Mouse (Mus musculus): ENCODE data around the gene Dlgap4.
"Not testable (repeated sequence)": the region's sequence is repeated elsewhere in the genome, so short reads cannot be mapped to it uniquely, and the experiment has no call there.

Dlgap4 gene

DNA sequence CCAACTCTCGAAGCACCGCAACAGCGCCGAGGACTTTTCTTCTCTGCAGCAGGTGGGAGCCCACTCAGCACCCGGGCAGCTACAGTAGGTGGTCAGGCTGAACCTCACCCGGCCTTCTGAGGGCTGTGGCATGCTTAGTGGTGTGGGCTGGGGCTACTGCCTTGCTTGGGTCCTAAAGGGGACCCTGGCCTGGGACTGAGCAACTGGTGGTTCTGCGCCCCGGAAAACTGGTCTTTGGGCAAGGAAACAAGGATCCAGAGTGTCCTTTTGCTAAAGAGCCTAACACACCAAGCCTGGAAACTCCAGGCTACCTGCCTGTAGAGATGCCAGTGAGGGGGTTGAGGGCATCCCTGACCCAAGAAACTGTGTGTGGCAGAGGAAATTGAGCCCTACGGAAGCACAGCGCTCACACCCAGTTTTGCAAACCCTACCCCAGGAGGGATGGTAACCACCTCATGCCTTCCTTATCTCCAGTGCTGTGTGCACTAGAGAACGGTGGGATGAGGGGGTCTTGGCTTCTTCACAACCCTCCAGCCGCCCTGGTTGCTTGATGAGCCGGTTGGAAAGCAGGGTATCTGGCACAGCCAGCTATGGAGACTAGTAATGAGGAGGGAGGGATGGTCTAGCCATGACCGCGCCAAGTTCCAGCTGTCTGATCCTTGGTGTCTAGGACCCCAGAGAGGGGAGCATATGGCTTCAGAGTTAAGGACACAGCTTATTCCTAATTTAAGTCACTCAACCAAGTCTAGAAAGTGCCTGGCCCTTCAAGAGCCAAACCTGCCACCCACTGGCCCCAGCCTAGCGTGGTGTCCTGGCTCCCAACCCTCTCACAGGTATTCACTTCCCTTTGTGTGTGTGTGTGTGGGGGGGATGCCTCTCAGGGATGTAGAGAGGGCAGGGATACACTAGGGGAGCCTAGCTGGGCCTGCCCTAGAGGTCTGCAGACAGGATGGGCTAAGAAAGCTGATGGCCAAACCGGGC lies 162.2 kb downstream of the Dlgap4 start:
- no peak for DNase-seq (ENCODE audit: low read depth, low spot score)

DNA sequence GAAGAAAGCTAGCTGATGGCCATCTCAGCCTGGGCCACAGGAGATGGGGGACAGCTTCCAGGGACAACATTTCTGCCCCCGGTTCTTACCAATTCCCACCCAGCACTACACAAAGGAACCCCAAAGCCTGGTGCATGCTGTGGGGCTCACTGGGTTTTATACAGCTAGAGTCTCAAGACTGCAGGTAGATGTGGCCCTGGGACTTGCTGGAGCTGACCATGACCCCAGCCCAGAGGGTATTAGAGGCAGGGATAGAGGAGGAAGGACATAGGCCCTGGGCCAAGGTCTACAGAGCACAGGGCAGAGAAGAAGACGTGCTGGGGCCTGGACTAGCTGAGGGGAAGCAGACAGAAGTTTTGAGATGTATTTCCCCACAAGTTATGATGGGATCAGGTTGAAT lies 163.4 kb downstream of the Dlgap4 start:
- no peak for DNase-seq (ENCODE audit: low read depth, low spot score)

DNA sequence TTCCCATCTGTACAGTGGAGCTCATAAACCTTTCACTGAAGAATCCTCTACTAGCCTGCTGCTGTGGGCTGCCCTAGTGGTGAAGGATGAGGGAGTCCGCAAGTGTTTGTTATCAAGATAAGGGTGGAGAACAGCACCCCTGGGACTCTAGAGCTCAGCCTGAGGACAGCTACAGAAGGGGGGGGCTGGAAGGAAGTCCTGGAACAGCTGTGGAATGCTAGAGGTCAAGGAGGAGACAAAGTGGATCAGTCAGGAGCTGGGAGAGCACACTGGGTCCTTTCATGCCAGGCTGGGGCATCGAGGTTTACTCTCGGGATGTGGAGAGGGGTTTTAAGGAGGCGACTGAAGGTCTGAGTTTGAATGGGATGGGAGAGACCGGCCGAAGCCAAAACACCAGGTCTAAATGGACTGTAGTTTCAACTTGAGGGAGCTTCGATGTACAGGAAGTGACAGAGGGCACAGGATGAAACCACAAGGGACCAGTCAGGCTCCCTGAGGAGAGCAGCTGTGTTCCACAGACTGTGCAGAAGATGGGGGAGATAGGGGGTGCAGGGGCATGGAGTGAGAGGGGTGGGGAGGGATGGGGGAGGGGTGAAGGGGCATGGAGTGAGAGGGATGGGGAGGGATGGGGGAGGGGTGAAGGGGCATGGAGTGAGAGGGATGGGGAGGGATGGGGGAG lies 164.0 kb downstream of the Dlgap4 start:
- DNase-seq (ENCODE audit: low read depth, low spot score), result no peak

DNA sequence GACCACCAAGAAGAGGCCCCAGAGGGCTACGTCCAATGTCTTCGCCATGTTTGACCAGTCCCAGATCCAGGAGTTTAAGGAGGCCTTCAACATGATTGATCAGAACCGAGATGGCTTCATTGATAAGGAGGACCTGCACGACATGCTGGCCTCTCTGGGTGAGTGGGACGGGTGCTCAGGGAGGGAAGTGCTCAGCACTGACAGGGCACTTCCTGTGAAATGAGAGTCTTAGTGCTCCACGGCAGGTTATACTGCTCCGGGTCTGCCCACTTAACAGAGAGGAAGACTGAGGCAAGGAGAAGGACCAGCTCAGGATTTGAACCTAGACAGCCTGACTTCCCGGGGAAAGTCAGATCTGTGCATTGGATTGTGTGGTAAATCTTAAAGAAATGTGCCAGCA lies 165.1 kb downstream of the Dlgap4 start:
- no peak for DNase-seq (ENCODE audit: low read depth, low spot score)

DNA sequence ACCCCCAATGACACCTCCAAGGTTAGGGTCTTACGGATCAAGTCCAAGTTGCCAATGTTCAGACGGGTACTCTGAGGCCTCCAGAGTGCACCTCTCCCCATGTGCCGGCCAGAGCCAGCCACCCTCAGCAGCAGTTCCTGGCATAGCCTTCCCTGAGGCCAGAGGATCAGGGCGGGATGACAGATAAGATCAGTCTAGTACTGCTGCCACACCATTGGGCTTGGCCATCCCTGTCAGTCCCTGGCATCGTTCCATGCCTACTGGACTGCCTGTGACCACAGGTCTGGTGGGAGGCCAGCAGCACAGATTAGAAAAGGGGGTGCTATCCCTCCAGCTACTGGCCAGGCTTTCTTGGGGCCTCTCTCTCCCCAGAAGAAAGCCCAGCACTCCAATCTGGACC lies 165.5 kb downstream of the Dlgap4 start:
- DNase-seq (ENCODE audit: low read depth, low spot score), result no peak

DNA sequence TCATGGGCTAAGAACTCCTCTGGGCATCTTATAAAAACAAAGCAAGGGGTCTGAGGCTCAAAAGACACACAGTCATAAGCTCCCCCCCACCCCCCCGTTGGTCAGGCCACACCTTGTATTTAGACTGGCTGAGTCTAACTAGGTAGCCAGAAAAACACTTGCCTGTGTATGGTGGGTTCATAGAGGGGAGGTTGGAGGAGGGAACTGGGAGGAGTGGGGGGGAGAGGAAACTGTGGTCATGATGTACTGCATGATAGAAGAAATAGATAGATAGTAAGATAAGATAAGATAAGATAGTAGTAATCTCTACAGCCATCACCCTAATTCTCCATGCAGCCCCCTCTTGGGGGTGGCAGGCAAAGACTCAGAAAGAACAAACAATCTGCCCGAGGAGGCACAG lies 166.0 kb downstream of the Dlgap4 start:
- no peak for DNase-seq (ENCODE audit: low read depth, low spot score)

DNA sequence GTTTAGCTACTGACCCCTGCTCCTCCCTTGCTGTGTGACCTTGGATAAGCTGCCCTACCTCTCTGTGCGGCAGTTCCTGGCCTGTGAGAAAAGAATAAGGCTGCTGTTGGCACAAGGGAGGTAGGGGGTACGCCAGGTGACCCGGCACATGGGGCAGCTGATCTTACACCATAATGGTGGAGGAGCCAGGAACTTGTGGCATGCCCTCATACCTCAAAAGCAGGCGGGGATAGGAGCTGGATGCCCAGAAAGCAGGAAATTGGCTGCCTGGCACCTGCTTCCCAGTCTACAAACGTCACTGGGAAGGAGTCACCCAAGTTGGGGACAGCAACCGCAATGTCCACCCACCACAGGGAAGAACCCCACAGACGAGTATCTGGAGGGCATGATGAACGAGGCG lies 166.6 kb downstream of the Dlgap4 start:
- DNase-seq (ENCODE audit: low read depth, low spot score), result no peak

DNA sequence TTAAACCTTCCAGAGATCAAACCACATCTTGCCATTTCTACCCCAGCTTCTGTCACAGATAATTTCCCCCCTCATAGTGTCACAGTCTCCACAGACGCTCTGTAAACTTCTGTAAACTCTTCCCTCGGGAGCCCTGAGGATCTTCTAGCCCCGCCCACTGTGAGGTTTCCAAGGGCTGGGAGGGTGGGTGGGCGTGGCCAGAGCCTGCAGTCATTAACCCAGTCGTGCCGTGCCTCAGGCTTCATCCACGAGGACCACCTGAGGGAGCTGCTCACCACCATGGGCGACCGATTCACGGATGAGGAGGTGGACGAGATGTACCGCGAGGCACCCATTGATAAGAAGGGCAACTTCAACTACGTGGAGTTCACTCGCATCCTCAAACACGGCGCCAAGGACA lies 167.2 kb downstream of the Dlgap4 start:
- no peak for DNase-seq (ENCODE audit: low read depth, low spot score)

DNA sequence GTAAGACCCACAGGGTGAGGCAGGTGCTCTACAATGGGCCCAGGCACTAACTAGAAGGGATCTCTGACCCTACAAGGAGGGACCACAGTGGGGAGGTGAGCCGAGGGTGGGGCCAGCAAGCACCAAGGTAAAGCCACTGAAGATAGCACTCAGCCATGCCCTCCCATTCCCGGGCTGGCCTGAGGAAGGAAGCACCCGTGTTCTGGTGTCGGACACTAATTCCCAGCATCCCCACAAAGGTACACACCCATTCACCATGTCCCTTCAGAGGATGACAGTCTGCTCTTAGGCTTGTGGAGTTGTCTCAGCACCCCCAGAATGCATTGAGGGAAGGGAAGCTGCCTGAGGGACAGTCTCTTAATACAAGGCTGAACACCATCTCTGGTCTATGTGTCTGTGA lies 167.8 kb downstream of the Dlgap4 start:
- no peak for DNase-seq (ENCODE audit: low read depth, low spot score)

DNA sequence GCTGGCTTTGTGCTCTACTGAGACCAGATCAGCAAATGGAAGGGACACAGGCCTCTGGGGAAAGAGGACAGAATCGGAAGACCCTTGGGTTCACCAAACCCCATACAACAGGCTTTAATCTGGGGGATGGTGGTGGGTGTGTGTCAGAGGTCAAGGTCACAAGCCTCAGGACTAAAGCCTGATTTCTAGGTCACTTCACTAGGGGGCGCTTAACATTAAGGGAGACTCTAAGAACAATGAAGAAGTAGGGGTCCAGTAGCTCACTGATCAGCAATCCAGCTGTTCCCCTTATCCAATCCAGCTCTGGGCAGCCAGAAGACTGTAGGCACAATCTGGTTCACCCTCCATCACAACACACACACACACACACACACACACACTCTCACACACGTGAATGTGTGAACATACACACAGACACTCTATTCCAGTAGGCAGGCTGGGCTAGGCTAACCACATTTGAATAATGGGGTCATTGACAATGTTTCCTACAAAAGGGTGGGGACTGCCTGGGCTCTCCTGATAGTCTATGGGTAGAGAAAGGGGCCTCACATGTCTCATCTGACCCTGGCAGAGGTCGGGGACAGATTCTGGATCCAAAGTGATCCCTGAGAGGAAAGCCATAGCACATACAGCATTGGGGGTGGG lies 168.5 kb downstream of the Dlgap4 start:
- no peak for DNase-seq (ENCODE audit: low read depth, low spot score)

DNA sequence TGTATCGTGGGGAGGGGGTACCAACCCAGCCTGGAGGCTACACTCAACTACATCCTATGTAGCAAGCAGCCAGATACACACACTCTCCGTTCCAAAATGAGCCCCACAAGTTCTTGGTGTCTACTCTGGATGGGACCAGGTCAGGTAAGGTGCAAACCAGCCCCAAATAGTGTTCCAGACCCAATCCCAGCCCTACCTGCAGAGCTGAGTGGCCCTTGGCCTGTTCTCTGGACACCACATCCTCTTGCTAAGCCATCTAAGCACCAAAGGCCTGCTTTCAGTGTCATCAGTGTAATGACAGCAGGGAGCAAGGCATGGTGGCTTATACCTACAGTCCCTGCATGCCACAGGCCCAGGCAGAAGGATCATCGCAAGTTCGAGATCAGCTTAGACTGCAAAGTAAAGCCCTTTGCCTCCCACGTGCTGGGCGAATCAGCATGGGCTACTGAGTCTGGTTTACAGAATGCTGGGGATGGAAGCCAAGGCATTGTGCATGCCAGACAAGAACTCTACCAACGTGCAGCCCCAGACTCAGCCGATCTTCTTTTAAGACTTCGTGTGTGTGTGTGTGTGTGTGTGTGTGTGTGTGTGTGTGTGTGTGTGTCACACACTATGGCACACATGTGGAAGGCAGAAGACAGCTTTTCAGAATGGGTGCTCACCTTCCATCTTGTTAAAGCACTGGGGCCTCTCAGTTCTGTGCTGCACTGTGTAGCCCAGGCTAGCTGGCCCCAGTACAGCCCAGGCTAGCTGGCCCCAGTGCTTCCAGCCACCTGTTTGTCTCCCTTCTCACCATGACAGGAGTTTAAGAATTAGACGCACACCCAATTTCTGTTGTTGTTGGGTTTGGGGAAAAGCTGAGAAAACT lies 169.2 kb downstream of the Dlgap4 start:
- DNase-seq (ENCODE audit: low read depth, low spot score), result no peak

DNA sequence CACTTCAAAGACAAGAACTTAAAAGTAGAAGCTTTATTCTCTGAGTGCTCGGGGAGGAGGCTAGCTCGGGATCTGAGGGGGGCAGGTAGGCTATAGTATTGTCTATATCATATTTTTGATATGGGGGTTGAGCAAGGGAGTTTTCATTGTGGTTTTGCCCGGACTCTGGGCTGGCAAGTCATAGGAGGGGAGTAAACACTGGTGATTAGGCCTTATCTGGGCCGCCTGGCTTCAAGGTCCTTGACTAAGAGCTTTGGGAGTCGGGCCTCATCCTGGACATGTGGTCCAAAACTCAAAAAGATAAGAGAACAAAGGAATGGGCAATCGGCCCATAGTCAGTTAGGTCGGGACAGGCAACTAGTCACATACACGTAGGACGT lies 169.8 kb downstream of the Dlgap4 start:
- no peak for DNase-seq (ENCODE audit: low read depth, low spot score)

DNA sequence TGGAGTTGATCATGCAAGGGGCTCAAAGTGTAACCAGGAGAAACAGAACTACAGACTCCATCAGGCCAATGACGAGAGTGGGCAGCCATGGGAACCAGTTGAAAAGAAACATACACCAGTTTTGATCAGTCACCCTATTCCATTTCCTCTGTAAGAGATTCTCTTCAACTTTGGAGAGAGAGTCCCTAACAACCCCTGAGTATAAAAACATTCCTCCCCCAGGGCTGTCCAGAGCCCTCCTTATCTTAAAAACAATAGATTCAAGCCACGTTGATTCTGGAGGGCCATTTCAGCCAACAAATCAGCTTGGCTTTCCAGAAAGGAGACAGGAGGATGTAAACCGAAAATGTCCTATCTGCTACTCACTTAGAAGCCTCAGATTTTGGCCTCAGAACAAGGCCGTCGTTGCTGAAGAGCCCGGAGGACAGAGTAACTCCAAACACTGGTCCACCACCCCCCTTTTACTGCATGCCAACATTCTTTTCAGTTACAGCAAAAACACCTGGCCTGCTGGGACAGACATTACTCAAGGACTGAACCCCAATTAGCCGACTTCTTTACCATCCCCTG lies 170.6 kb downstream of the Dlgap4 start:
- DNase-seq (ENCODE audit: low read depth, low spot score), result no peak

DNA sequence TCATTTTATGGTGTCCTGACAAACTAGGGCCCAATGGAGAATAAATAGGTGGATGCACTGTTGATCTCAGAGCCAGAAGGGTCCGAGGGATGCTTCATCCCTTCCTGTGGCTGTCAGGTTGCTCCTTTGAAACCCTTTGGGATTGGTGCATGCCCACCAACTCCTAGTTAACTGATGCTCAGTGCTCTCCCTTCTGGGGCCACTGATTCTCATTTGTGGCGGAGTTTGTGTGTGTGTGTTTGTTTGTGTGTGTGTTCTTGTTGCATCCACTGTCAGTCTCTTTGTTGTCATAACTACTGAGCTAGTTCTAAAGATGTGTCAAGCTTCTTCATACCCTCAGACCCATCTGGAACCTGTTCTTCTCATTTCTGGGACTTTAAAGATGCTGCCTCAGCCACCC lies 171.4 kb downstream of the Dlgap4 start:
- no peak for DNase-seq (ENCODE audit: low read depth, low spot score)

DNA sequence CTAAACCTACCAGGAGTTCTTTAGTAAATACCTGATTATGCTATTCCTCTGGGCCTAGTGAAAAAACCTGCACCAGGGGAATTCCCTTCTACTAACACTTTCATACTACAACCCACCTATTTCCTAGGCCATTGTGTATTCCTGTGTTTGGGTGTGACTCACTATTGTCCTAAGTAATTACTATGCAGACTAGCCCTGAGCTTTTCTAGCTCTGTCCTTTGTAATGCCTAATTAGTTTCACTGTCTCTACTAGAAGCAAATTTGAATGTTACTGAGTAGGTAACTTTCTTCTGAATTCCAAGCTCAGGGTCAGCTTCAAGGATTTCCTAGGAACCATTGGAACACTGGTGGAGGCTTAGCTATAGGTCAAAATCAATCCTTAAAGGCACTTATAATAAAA lies 172.9 kb downstream of the Dlgap4 start:
- not testable (repeated sequence) for DNase-seq (ENCODE audit: low read depth, low spot score)

DNA sequence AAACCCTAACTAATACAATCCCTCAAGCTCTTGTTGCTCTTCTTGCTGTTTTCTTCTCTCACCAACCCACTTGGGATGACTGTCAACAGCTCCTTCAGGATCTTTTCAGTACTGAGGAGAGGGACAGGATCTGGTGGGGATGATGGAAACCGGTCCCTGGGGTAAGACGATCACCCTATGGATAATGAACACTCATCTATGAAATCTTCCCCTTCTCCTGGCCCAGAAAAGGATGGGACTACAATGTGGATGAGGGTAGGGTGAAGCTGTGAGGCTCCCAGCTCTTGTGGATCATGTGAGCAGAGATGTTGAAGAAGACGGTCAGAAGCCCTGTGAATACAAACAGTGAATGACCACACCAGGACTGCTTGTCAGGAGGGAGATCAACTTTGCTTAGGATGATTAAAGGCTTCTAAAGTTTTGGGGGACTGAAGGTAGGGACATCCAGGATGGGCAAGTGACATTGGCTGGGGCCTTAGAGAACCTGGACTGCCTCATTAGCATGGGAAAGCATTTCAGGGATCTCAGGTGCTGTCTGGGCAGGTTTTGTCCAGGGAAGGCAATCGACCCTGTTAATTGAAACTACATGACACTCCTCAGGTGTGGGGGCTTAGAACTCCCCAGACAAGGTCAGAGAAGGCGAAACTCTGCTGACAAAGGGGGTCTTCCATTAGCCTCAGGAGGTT lies 173.7 kb downstream of the Dlgap4 start:
- no peak for DNase-seq (ENCODE audit: low read depth, low spot score)

DNA sequence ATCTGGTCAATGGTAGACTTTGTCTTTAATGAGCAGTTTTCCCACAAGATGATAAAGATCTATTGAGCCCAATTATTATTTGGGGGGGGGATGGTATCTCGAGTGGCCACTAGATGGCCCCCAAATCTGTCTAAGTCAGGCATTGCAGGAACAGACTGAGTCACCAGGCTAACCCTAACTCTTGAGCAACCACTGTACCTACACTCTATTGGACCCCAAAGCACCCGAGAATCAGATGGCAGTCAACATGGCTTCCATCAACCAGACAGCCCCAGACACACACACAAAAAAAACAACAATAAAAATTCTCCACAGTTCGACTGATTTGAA lies 174.2 kb downstream of the Dlgap4 start:
- DNase-seq (ENCODE audit: low read depth, low spot score), result no peak

DNA sequence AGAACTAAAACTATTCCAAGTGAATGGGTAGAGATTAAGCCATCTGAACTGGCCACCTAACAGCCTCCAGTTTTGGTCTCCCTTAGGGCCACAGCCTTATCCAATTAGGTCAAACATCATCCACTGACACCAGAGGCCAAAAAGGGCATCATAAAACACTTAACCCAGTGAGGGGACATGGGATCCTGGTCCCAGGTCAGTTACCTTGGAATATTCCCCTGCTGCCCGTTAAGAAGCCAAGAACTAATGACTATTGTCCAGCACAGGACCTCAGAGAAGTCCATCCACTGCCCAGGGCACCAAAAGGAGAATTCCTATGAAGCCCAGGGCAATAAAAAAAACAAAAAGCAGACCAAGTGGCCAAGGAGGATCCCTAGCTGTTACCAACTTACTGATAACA lies 175.3 kb downstream of the Dlgap4 start:
- DNase-seq (ENCODE audit: low read depth, low spot score), result no peak

DNA sequence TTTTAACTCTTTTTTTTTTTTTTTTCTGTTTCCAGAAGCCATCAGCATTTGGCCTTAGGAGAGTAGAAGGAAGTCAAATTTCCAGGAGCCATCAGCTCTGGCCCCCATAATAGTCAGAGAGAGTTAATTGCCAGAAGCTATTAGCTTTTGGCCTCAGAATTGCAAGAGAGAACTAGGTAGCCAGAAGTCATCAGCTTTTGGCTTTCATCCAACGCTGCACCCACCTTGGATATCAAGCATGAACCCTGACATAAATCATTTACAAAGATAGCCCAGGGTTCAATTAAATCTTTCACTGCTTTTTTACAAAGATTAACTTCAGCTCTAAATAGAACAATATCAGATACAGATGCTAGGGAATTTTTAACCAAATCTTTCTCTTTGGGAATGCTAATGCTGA lies 185.0 kb downstream of the Dlgap4 start:
- DNase-seq (ENCODE audit: low read depth, low spot score), result no peak

DNA sequence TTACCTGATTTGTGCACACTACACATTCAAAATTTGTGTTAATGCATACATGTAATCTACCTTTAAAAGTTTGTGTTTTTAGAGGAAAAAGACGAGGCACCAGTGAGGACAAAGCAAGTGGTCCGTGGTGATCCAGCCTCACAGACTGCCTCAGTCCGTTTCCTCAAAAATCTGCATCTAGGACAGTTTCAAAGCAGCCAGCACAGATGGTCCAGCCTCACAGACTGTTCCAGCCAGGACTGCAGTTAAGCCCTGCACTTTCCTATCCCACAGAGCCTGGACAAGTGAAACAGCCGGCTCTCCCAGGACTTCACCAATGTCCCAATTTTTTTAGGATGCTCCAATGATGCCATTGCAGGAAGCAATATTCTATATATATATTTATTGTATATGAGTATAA lies 187.5 kb downstream of the Dlgap4 start:
- no peak for DNase-seq (ENCODE audit: low read depth, low spot score)

DNA sequence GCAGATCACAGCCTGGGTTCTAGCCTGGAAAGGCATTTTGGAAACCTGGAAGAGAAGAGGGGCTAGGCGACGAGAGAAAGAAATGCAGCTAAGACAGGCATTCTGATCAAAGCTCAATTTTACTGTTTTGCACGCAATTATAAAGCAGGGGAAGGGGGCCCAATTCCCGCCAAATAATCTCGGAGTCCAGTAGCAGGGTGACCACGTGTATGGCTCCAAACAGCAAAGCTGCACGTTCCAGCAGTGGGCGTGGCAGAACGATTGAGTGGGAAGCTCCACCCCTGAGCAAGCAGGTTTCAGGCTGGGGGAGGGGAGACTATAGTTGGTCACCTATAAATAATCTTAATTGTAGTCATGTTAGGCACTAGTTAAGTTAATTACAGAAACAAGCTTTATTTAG lies 188.6 kb downstream of the Dlgap4 start:
- DNase-seq (ENCODE audit: low read depth, low spot score), result not testable (repeated sequence)
